Mouse (Mus musculus) cerebellum, adult 2 months (tissue): ENCODE results near the gene Usf1.

Experiments used
- CTCF ChIP-seq: fragments of 200-500 bp; IDR thresholded peaks from 2 replicates; pipeline ENCODE4 v1.5.1; 2011; ENCODE audit warnings: low read depth, mild to moderate bottlenecking, control low read depth, low read length, moderate library complexity, borderline replicate concordance; ENCODE audit not compliant: insufficient read depth
- POLR2A ChIP-seq: fragments of 200-500 bp; IDR thresholded peaks from 2 replicates; pipeline ENCODE4 v1.6.1; 2011; ENCODE audit warnings: low read length, control low read depth, borderline replicate concordance; ENCODE audit not compliant: insufficient read depth

- TF ChIP-seq CTCF (no peak), POLR2A (no peak)
Measured at GRCm38 (mm10) chr1:171425126-171425525, 14.0 kb downstream of the Usf1 start.
